Mouse (Mus musculus) left cerebral cortex, adult 18-20 months (tissue): ENCODE data around the gene Cacna1b. TPM values are rescaled to one million over a fixed set of nuclear protein-coding genes. Genes with fewer than 3 reads are reported as not detected.

Experiments
- DNase-seq, 2 experiments: peaks; one replicate each; pipeline ENCODE4 v3.0.0; 2021 to 2022; ENCODE audit warnings: low spot score in 2 of 2, mixed read lengths in 1 of 2
- total RNA-seq, 2 experiments: library from RNA; stranded (reverse); gene quantifications; 2 replicates each; pipeline ENCODE4 v1.2.3; 2021

Cacna1b gene
- total RNA-seq, 2 experiments from 2014 or later, result 75.6 to 83.3 TPM

DNA sequence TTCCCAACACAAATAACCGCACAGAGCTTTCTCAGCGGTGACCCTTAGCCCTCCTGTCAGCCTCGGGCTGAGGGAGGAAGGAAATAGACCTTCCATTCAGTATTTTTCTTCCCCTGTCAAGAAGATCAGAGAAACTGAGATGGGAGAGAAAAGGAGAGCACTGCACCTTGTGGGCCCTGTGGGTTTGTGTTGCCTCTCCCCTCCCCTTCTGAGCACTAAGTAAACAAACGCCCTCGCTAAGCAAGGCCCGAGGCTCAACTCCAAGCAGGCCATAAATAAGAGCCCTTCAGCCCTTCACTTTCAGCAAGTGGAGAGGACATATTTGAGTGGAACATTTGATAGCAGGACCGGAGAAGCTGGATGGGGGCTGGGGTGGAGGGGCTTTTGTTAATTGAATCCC lies 209.0 kb downstream of the Cacna1b start:
- no peak for DNase-seq

Other genes with a start within 250 kb of the Cacna1b start
- gene Ehmt1, start 156.5 kb upstream of the Cacna1b start, total RNA-seq, result 10 to 100 TPM; 46.7 to 49.8 TPM
- gene Arrdc1, start 172.1 kb upstream of the Cacna1b start, total RNA-seq, result 10 to 100 TPM; 14.1 to 15.3 TPM
- gene Zmynd19, start 186.6 kb upstream of the Cacna1b start, total RNA-seq, result 10 to 100 TPM; 40.0 to 41.6 TPM
- gene Dph7, start 199.2 kb upstream of the Cacna1b start, total RNA-seq, result 10 to 100 TPM; 24.8 to 32.6 TPM
- 10 to 100 TPM; 77.8 to 85.6 TPM for gene Mrpl41, start 211.9 kb upstream of the Cacna1b start, total RNA-seq
- 10 to 100 TPM; 15.6 to 19.5 TPM for gene Pnpla7, start 212.9 kb upstream of the Cacna1b start, total RNA-seq